Mouse (Mus musculus): Measurements from ENCODE around the gene Pigs. TPM values are rescaled to one million over a fixed set of nuclear protein-coding genes. Genes with fewer than 3 reads are reported as not detected.

Gene Pigs
- polyA plus RNA-seq (2017; shearing (Covaris generic)), result 100 to 1,000 TPM in 1 of 2 experiments, 10 to 100 TPM in 1; 70.7 to 114 TPM

DNA sequence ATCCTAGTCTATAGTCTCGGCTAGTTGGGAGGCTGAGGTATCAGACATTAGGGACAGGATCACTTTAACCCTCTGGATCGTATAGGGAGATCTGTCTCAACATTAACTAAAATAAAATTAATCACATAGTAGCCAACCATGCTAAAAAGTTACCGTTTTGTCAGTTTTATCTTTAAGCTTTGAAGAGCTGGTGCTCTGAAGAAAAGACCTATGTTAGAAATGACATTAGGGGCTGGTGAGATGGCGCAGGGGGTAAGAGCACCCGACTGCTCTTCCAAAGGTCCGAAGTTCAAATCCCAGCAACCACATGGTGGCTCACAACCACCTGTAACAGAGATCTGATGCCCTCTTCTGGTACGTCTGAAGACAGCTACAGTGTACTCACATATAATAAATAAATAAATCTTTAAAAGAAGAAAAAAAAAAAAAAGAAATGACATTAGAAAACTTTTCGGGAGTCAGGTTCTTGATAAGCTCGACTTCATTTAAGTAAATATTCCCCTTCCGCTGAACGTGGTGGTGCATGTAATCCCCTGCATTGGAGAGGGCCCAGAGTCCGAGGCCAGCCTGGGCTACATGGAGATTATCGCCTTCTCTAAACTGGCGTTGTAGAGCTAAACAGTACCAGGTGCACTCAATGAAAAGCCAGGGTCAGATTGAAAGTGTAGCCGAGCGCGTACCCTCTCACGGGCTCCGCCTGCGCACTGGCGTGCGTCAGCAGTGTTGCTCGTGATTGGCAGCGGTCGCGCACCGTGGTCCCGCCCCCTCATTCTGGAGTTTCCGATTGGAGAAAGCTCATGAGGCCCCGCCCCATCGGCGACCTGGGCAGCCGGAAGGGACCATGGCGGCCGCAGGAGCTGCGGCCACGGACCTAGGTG is at the start of gene Pigs:
TSS of gene Pigs (plus strand) at position 782 of the 878 bp plus-strand sequence.

DNA sequence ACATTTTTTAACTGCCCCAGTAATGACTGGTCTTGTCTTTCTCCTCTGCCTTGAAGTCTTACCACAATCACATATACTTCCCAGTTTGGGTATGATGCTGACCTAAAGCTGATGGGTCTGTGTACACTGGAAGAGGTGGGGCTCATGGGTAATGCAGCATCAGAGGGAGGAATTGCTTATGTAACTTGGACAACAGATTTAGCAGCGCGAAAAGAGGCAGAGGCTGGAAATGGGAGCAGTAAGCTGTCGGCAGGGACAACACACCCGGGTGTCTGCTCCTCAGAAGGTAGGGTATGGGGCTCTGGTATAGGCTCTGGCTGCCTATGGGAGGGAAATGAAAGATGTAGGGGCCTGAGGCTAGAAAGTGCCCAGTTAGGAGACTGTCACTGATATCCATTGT is 37.6 kb upstream of the Pigs start, which contains the start of gene BC030499:
TSS of gene BC030499 (plus strand) at position 188 of the 400 bp plus-strand sequence.

DNA sequence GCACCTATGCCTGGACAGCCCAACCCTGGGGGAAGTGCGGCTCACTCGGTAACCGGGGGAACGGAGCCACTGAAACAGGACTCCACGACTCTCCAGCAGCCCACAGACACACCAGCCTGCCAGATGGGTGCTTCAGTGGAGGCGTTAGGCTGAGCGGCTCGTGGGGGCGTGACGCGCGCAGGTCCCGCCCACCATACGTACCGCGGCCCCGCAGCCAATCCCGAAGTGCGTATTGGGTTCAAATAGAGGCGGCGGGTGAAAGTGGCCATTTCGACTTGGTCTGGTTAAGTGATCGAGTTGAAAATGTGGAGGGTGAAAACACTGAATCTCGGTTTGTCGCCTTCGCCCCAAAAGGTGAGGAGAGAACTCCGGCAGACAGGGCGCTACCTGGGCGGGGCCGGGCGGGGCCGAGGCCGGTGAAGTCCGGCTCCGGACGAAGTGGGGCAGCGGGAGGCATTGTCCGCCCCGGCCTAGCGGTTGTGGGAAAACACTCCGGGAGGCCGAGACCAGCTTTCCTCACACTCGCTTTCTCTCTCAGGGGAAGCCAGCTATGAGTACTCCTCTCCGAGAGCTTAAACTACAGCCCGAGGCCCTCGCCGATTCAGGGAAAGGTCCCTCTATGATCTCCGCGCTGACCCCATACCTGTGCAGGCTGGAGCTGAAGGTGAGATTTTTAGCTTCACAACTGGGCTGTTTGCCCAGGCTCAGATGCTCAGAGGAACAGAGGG is 26.7 kb upstream of the Pigs start, which contains the start of gene Spag5:
TSS of gene Spag5 (plus strand) at position 173 of the 728 bp plus-strand sequence.

DNA sequence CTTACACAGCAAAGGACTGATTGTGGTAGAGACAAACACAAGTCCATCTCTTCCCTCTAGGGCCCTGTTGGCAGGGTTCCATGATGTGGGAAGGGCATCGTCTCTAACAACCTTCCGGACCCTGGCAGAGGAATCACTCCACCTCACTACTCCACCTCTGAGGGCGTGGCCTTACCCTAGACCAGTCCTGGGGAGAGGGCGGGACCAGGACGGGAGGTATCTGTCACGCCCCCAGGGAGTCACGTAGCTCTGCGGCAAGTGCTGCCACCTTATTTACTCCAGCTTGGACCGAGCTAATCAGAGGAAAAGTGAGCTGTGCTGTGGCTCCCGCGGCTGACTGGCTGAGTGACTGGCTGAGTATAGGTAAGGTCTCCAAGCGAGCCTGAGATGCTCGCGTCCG is 5.4 kb upstream of the Pigs start, which contains the start of gene Aldoc:
TSS of gene Aldoc (plus strand) at position 109 of the 400 bp plus-strand sequence.

DNA sequence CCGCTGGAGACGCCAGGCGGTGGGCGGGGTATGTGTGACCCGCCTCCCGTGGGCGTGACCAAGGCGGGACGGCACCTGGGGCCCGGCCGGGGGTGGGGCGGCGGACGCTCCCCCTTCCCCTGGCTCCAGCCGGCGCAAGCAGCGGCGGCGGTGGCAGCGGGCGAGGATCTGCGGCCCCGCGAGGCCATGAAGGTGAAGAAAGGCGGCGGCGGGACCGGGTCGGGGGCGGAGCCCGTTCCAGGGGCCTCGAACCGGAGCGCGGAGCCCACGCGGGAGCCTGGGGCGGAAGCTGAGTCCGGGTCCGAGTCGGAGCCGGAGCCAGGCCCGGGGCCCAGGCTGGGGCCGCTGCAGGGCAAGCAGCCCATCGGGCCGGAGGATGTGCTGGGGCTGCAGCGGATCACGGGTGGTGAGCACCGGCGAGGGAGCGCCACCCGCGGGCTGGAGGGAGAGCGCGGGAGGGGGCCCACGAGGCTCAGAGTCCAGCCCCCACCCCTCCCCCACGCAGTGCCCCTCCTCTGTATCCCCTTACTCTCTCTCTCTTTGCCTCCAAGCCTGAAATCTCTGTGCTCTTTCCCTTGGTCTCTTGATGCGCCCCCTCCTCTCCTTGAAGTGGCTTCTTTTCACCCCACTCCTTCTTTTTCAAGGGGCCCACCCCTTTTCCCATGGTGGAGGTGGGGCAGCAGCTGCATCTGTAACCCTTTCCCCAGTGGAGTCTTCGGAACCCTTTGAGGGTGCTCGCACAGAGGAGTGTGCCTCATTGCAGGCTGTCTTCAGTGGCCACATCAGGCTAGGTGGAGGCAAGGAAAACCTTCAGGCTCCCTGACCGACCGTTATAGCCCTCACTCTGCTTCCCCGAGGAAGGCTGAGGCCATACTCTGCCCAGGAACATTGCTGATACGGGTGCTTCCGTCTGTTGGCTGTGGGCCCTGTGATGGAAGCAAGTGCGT is 15.4 kb downstream of the Pigs start, which contains the start of gene Unc119:
TSS of gene Unc119 (plus strand) at position 102 of the 947 bp plus-strand sequence.

DNA sequence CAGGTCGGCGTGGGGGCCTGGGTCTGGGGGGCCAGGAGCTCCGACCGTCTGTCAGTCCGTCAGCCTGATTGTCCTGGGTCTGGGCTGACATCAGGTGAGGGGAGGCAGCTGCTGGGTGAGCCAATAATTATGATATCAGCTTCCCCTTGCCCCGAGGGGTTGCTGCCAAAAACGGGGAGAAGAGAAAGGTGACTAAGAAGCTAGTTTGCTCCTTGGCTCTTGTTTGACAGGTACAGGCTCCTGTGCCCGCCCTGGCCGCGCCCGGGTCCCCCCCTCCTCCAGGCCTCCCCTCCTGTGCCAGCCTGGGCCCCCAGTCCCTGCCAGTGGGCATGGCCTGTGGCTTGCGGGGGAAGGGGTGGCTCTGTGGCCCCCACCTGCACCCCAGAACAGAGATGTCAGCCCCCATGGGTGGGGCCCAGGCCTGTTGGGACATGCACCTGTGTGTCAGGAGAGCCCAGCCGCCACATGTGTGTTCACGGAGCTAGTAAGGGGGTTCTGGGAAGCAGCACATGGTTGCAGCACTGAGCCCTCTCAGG is 58.4 kb downstream of the Pigs start, which contains the start of gene Foxn1:
TSS of gene Foxn1 (minus strand) at position 51 of the 536 bp plus-strand sequence.

Other genes with a start within 250 kb of the Pigs start
- gene Eral1, start 248.0 kb upstream of the Pigs start, polyA plus RNA-seq (2017; shearing (Covaris generic)), result 10 to 100 TPM; 23.1 to 27.6 TPM
- gene Fam222b, start 233.8 kb upstream of the Pigs start, polyA plus RNA-seq (2017; shearing (Covaris generic)), result 10 to 100 TPM; 15.3 to 18.3 TPM
- gene Traf4, start 162.8 kb upstream of the Pigs start, polyA plus RNA-seq (2017; shearing (Covaris generic)), result 10 to 100 TPM; 33.0 to 39.8 TPM
- 10 to 100 TPM in 1 of 2 experiments, 1 to 10 TPM in 1; 9.3 to 10.9 TPM for gene Nek8, start 151.7 kb upstream of the Pigs start, polyA plus RNA-seq (2017; shearing (Covaris generic))
- 1 to 10 TPM; 4.7 to 5.4 TPM for gene Tlcd1, start 151.7 kb upstream of the Pigs start, polyA plus RNA-seq (2017; shearing (Covaris generic))
- gene Rpl23a, start 144.8 kb upstream of the Pigs start, polyA plus RNA-seq (2017; shearing (Covaris generic)), result 1,000 to 10,000 TPM; 1,180 to 2,194 TPM
- gene Rab34, start 140.0 kb upstream of the Pigs start, polyA plus RNA-seq (2017; shearing (Covaris generic)), result under 1 TPM; 0.91 to 0.97 TPM
- under 1 TPM; 0.29 to 0.55 TPM for gene Proca1, start 135.0 kb upstream of the Pigs start, polyA plus RNA-seq (2017; shearing (Covaris generic))
- gene Sdf2, start 82.7 kb upstream of the Pigs start, polyA plus RNA-seq (2017; shearing (Covaris generic)), result 10 to 100 TPM; 78.8 to 95.9 TPM
- gene Supt6, start 82.4 kb upstream of the Pigs start, polyA plus RNA-seq (2017; shearing (Covaris generic)), result 10 to 100 TPM; 15.5 to 29.0 TPM
- 10 to 100 TPM; 40.4 to 65.7 TPM for gene 2610507B11Rik, start 66.7 kb upstream of the Pigs start, polyA plus RNA-seq (2017; shearing (Covaris generic))
- under 1 TPM; 0.27 to 0.36 TPM for gene BC030499, start 37.6 kb upstream of the Pigs start, polyA plus RNA-seq (2017; shearing (Covaris generic))
- 1 to 10 TPM; 5.3 to 6.0 TPM for gene Spag5, start 26.9 kb upstream of the Pigs start, polyA plus RNA-seq (2017; shearing (Covaris generic))
- 10 to 100 TPM in 1 of 2 experiments, 1 to 10 TPM in 1; 2.4 to 12.9 TPM for gene Aldoc, start 5.4 kb upstream of the Pigs start, polyA plus RNA-seq (2017; shearing (Covaris generic))
- 100 to 1,000 TPM in 1 of 2 experiments, 10 to 100 TPM in 1; 57.5 to 101 TPM for gene Unc119, start 15.1 kb downstream of the Pigs start, polyA plus RNA-seq (2017; shearing (Covaris generic))
- gene Foxn1, start 58.1 kb downstream of the Pigs start, polyA plus RNA-seq (2017; shearing (Covaris generic)), result not detected
- gene Slc13a2, start 93.8 kb downstream of the Pigs start, polyA plus RNA-seq (2017; shearing (Covaris generic)), result not detected
- gene Slc46a1, start 137.3 kb downstream of the Pigs start, polyA plus RNA-seq (2017; shearing (Covaris generic)), result 1 to 10 TPM in 1 of 2 experiments, under 1 TPM in 1; 0.78 to 1.3 TPM
- 1 to 10 TPM; 1.8 to 2.3 TPM for gene Sarm1, start 169.3 kb downstream of the Pigs start, polyA plus RNA-seq (2017; shearing (Covaris generic))
- gene Vtn, start 170.7 kb downstream of the Pigs start, polyA plus RNA-seq (2017; shearing (Covaris generic)), result not detected
- under 1 TPM in 1 of 2 experiments, not detected in 1; 0.34 TPM for gene Sebox, start 175.0 kb downstream of the Pigs start, polyA plus RNA-seq (2017; shearing (Covaris generic))
- 10 to 100 TPM; 36.5 to 43.8 TPM for gene Tmem199, start 183.8 kb downstream of the Pigs start, polyA plus RNA-seq (2017; shearing (Covaris generic))
- gene Poldip2, start 183.8 kb downstream of the Pigs start, polyA plus RNA-seq (2017; shearing (Covaris generic)), result 10 to 100 TPM; 37.7 to 57.4 TPM
- 10 to 100 TPM; 11.1 to 19.9 TPM for gene Tnfaip1, start 207.9 kb downstream of the Pigs start, polyA plus RNA-seq (2017; shearing (Covaris generic))
- 100 to 1,000 TPM; 104 to 119 TPM for gene Ift20, start 207.9 kb downstream of the Pigs start, polyA plus RNA-seq (2017; shearing (Covaris generic))
- gene Tmem97, start 222.4 kb downstream of the Pigs start, polyA plus RNA-seq (2017; shearing (Covaris generic)), result 10 to 100 TPM; 10.6 to 14.5 TPM

All from activated CD4-positive, CD25-positive, alpha-beta regulatory T cell (primary cell).